Mouse (Mus musculus) CD4-positive, CD25-positive, alpha-beta regulatory T cell, adult 4 months (primary cell): ENCODE data around the gene Spry2. TPM values are rescaled to one million over a fixed set of nuclear protein-coding genes. Genes with fewer than 3 reads are reported as not detected.

ENCODE experiments used
- ATAC-seq: one replicate; pipeline ENCODE4 v1.8.0; 2017
- polyA plus RNA-seq, 2 experiments: library from polyadenylated mRNA; unstranded; fragments of 100-300 nt; shearing (Covaris generic); gene quantifications; one replicate each; pipeline ENCODE4 v1.2.1; 2017

Spry2 gene
- under 1 TPM in 1 of 2 experiments, not detected in 1; 0.29 TPM for polyA plus RNA-seq

GRCm38 (mm10) chr14:105896791-105897568 lies at the start of gene Spry2:
Gene Spry2 (minus strand): TSS chr14:105896819.
- peak; percentile 44 for ATAC-seq

GRCm38 (mm10) chr14:105941353-105941752 lies 44.7 kb upstream of the Spry2 start:
- no peak for ATAC-seq

DNA sequence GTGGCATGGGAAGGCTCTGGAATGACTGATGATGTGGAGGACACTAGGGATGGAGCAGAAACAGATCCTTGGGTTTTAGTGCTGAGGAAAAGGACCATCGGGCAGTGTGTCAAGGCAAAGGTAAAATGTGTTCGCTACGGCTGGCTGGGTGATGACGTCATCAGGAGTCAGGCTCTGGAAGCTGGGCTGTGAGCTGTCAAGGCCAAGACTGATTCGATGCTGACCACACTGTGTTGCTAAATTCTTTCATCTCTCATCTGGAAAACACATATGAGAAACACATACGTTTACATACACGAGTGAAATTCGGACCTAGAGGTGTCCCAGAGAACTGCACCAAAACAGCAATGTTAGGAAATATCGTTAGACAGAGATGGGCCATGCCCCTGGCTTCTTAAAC lies 30.1 kb upstream of the Spry2 start:
- no peak for ATAC-seq

DNA sequence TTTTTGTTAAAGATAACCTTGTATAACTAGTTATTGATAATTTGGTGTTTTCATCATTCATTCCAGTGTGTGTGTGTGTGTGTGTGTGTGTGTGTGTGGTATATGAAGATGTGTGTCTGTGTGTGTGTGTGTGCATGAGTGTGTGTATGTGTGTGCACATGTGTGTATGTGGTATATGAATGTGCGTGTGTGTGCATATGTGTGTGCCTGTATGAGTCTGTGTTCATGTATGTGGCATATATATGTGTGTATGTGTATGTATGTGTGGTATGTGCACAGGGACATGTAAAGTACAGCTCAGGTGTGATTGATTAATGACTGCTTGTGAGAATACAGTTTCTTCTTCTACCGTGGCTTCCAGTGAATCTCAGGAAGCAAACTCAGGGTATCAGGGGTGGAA lies 28.7 kb upstream of the Spry2 start:
- no peak for ATAC-seq

DNA sequence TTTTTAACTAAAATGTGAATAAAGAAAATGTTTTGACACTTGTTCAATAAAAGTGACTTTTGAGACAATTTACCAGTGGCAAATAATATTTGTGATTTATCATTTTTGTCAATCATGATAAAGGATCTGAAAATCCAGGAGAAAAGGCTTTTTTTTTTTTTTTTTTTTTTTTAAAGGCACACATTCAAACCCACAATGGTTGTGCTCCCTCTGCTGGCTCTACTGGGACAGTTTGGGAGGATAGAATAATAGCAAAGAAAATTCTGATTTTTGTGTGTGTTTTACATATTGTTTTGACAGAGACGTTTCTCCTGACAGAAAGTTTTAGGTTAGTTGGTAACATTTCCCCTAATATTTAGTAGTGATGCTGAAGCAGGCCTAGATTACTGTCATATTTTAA lies 28.1 kb upstream of the Spry2 start:
- no peak for ATAC-seq

DNA sequence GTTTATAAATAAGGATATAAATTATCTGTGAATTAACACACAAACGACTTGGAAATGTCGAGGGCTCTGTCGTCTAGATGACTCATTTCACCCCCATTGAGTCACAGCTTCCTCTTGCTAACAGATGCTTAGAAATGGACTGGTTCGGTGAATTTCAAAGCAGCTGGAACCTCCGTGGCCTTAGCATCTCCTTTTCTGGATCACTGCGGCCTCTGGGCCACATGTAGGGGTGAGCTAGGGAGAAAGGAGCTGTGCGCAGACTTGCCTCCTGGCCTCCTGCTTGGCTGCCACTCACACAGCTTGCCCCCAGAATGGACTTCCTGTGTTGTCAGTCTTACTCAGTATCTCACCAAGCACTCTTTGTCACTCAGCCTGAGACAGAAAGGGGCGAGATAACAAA lies 26.3 kb upstream of the Spry2 start:
- no peak for ATAC-seq

GRCm38 (mm10) chr14:105922427-105922826 lies 25.8 kb upstream of the Spry2 start:
- ATAC-seq = no peak

DNA sequence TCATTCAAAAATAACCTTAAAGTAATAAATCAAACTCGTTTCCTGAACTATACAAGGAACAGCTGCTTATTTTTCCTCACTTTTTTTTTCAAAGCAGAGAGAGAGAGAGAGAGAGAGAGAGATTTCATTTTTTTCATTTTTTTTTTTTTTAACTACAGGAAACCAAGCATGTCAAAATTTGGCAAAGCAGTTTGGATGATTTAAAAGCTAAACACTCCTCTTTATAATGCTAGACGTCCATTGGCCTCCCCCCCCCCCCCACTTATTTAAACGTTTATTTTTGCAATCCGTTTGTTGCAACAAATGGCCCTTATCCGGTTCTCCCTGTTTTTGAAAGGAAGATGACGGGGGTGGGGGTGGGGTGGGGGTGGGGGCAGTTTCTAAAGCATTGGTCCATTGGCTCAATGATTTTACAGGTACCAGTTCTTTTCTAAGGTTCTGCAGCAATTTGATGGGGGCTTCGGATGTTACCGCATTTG lies 24.6 kb upstream of the Spry2 start:
- ATAC-seq = no peak

- ATAC-seq = no peak
Measured at GRCm38 (mm10) chr14:105920395-105921216, 24.0 kb upstream of the Spry2 start.

- no peak for ATAC-seq
Measured at GRCm38 (mm10) chr14:105907216-105907615, 10.6 kb upstream of the Spry2 start.

- no peak for ATAC-seq
Measured at GRCm38 (mm10) chr14:105905935-105906334, 9.3 kb upstream of the Spry2 start.

- ATAC-seq = no peak
Measured at GRCm38 (mm10) chr14:105905509-105905908, 8.9 kb upstream of the Spry2 start.

GRCm38 (mm10) chr14:105902807-105903206 lies 6.2 kb upstream of the Spry2 start:
- ATAC-seq = peak; percentile 41

- no peak for ATAC-seq
Measured at GRCm38 (mm10) chr14:105900841-105901240, 4.2 kb upstream of the Spry2 start.

DNA sequence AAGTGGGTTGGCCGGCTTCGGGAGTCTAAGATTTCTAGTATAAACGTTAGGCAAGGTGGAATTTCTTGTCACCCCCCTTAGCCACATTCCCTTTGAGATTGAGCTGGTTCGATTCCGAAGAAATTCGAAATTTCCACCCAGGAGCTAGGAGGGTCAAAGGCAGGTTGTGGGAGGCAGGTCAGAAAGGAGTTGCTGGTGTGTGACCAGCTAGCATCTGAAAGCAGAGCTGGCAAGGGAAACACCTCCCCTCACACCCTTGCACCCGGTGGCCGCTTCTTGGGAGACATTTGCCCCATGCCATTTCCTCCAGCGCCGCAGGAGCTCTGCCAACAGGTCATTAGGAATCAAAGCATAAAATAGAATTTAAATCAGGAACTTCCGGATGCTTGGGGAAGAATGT lies 2.5 kb upstream of the Spry2 start:
- no peak for ATAC-seq

GRCm38 (mm10) chr14:105898266-105899111 lies 1.9 kb upstream of the Spry2 start:
- ATAC-seq = peak; percentile 34

DNA sequence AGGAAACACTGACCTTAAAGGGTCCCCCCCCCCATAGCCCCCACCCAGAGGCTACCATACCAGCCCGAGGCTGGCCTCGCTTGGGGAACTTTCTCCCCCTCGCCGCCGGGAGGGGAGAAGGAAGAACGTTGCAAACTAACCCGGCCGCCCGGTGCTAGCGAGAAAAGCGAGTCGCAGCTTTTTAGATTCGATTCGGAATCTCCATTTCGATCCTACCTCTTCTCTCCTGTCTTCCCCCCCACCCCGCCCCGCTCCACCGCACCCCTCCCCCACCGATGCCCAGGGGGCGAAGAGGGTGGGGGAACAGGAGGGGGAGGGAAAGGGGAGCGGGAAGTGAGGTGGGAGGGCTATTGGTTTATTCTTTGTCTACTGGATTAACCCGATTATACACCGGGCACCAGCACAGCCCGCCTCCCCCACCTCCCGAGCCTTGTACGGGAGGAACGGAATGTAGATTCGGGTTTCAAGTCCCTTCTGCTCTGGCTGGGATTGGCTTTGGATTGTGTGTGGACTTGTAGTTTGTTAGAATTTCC lies 1.0 kb upstream of the Spry2 start:
- no peak for ATAC-seq

DNA sequence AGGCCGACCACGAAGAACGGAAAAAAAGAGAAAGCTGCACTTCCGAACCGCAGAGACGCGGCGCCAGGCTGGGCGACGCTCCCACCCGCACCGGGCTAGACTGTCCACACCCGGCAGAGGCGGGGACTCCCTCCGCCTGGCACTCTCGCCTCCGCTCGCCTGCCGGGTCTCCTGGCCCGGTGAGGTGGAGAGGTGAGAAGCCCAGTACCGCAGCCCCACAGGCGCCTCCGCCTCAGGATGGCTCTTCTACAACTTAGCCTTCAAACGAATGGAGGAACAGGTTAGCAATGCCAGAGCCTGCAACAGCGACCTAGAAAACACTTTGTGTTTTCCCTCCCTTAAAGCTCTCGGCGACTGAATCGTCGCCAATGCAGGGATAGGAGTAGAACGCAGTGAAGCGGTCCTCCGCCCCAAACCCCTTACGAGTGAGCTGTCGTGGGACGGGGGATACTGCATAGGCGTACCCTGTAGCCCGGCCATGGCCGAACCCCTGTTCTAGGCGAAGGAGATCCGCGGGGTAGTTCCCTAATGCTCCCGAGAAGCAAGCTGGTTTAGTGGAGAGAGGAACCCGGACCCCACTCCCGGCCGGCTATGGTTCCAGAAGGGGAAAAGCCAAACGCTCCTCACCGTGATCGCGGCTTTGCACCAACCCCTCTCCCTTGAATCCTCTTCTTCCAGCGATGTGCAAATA lies 513 bp downstream of the Spry2 start:
- ATAC-seq = no peak

DNA sequence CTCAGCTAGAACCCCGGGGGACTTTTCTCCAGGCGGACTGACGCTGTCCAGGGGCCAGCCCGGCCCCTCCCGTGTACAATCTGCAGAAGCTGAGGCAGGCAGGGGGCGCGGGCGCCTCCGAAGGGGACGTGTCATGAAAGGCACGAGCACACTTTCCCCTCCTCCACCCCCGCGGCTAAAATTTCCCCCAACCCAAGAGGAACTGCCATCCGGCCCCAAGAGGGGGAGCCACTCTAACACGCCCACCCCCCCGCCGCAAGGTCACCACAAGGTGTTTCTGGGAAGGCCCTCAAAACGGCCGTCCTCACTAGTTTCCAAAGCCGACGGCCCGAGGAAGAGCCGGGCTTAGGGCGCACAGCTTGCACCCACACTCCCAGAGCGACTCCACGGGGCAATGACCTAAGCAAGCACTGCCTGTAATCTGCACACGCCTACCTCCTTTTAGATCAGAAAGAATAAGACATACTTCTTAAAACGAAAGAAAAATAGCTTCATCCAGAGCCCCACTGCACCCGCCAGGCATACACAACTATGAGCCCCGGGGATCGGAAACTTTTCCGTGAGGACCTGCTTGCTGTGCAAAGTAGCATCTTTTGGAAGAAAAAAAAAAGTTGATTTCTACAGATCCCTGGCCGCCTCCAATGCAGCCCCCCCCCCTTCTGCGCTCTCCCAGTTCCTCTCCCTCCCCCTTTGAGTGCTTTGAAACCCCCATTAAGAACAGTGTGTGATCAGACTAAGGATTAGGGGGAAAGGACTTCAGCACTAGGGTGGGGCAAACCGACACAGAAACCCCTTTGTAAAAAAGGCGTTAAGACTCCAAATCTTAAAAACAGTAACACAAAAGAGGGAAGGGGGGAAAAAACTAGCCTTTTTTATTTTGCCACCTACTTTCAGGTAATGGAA lies 1.4 kb downstream of the Spry2 start:
- ATAC-seq = peak; percentile 16

DNA sequence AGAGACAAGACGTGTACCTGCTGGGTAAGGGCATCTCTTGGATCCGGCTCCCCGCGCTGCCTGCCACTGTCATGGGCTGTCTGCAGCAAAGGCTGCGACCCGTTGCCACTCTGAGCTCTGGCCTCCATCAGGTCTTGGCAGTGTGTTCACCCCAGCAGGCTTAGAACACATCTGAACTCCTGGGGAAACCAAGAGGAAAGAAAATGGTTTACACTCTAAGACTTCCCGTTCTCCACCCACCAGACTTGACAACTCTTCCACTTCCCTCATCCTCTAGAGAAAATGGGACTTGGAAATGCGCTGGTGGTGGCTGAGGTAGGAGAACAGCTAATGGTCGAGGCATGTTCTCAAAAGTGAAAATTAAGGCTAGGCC lies 3.0 kb downstream of the Spry2 start:
- no peak for ATAC-seq
